Mouse (Mus musculus): ENCODE measurements around the gene Scarf2.

- TF ChIP-seq CTCF (conservative IDR thresholded peaks at IDR 0.05; ENCODE audit: low read length): no peak
- no peak for TF ChIP-seq NANOG (IDR thresholded peaks at IDR 0.05; ENCODE audit: borderline replicate concordance, low read length)
- TF ChIP-seq POU5F1 (IDR thresholded peaks at IDR 0.05; ENCODE audit: borderline replicate concordance, low read length): no peak
Measured at GRCm38 (mm10) chr16:17833321-17833680, 36.2 kb downstream of the Scarf2 start.
